Mouse (Mus musculus) adrenal gland, postnatal 4 days (tissue): ENCODE measurements at regions not wholly inside any gene's neighbourhood (a gene's known extent, or its start where the extent isn't known, plus 50 kb on each side); places are given as distances from the start of the nearest gene placed in this dataset.

Experiments used
- DNase-seq, 2 experiments: peaks; one replicate each; pipeline ENCODE4 v3.0.0; 2021 to 2022; ENCODE audit warnings: low spot score in 2 of 2, mixed read lengths in 2 of 2

- DNase-seq, result no peak
Measured at GRCm38 (mm10) chr4:71229796-71230496, 527.8 kb downstream of the Gm11232 start.

- DNase-seq, result no peak
Measured at GRCm38 (mm10) chr4:71226653-71227052, 531.1 kb downstream of the Gm11232 start.

GRCm38 (mm10) chr4:71218060-71218459, 539.7 kb downstream of the Gm11232 start:
- DNase-seq, result no peak

- DNase-seq, result no peak
Measured at GRCm38 (mm10) chr4:71187801-71188200, 570.0 kb downstream of the Gm11232 start.

- DNase-seq, result no peak
Measured at GRCm38 (mm10) chr4:71177661-71178060, 580.1 kb downstream of the Gm11232 start.

GRCm38 (mm10) chr4:71165802-71166201, 592.0 kb downstream of the Gm11232 start:
- no peak for DNase-seq

- DNase-seq, result no peak
Measured at GRCm38 (mm10) chr4:71131670-71132317, 597.0 kb upstream of the Megf9 start.

GRCm38 (mm10) chr4:71130946-71131669, 596.3 kb upstream of the Megf9 start:
- no peak for DNase-seq

GRCm38 (mm10) chr4:71129306-71129705, 594.5 kb upstream of the Megf9 start:
- no peak for DNase-seq
